Mouse (Mus musculus) right cerebral cortex, postnatal 25 days (tissue): Measurements from ENCODE around the gene Col4a2.
A peak's percentile ranks its signal among the peaks of the same experiment; 100 is the strongest.

Experiments used
- DNase-seq: peaks from one replicate; pipeline ENCODE4 v3.0.0; 2022

Gene Col4a2

DNA sequence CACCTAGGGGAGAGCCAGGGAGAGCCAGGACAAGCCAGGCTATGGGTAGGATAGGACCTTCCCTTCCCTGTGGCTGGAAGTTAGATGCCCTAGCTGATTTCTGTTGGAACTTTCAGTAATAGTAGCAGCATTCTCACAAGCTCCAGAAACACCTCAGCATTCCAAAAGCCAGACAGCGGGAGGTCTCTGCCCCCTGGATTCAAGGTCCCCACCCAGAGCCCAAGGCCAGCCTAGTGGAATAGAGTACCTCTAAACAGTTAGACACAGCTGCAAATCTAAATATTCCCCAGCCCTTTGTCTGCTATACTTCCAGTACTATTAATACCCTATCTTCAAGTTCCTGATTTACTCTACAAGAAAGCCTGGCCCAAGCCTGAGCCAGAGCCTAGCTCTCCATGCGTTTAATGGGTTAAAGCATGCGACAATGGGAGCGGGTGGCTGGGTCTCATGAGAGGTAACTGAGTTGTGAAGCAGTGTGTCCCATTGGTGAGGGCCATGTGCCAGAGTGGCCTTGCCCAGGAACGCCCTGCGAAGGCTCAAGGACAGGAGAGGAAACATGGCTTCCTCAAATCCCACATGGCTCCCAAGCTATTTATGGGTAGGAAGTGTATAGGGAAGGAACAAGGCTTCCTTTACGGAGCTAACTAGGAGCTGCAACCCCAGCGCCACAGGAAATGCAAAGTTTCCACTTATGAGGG is 15.3 kb upstream of the Col4a2 start:
- DNase-seq: no peak

DNA sequence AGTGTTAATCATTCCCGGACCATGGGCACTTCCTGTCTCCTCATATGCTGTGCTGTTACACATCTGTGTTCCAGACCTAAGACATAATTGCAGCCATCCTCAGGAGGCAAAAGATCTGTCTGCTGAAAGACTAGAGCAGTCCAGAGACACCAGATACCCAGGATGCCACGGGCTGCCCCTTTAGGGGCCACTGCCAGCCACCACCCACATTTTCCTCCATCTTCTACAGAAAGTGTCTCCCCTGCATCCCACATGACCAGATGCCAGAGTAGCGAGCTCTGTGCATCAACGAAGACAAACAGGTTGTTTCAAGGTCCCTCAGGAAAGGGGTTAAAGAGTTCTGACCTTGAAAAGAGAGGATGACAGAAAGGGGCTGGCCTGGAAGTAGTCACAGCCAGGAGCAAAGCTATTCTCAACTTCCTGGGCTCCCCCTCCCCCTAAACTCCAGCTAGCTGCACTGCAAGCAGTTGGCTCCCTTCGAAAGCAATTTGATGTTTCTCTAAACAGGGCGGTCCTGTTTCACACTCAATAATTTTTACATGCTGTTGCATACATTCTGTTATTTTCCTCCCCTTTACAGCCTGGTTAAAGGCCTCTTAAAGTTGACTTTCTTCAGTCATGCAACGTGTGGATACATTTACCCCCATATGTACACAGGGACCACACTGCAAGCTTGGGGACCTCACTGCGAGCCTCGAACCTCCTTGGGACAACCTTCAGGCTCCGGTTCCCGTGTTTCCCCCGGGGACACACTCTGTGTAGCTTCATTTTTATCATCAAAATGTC is 13.9 kb upstream of the Col4a2 start:
- DNase-seq: no peak

DNA sequence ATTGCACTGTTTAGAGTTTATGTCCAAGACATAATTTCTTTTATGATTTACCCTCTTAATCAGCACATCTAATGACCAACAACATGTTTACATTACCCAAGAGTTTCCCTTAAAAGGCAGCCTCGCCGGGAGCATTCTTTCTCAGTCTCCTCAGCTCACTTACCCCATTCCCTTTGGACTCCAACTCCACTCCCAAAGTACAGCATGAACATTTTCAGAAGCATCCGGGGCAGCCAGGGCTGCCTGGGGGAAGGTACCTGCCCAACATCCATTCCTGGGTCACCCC is 13.3 kb upstream of the Col4a2 start:
- no peak for DNase-seq

DNA sequence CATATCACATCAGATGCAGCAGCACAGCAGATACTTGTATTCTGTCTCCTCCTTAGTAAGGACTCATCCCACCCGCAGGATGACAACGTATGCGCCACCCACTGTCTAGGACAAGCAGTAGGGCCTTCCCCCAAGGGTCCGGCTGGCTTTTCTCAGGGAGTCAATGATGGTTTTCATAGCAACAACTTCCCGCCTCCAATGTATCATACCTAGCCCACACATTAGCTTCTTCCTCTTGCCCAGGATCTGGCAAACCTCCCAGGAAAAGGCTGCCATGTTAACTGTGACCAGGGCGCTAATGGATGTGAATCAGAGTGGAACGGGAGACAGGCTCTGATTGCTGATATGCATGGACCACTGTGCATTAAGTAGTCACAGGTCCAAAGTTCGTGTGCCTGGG is 12.2 kb upstream of the Col4a2 start:
- peak; percentile 11 for DNase-seq

DNA sequence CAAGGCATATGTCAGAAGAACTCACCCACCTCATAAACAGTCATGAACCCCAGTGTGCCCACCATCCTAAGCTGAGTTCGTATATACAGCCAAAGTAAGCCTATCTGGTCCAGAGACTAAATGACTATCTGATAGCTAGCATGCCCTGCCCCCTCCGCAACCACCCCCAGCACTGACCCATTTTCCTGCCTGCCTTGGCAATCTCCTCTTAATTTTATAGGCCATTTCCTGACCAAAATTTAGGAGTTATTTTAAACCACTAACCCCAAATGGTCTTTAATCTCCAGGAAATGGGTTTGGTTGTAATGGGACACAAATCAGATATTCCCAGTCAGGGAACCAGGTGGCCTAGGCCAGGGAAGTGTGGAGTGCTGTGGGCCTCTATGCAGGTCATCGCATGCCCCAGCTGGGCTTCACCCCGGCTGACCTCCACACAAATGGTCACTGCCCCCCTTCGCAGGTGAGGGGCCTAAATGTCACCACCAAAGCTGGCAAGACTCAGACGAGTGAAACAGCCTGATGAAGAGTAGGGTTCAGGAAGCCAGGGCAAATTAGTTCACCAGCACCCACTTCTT is 8.5 kb upstream of the Col4a2 start:
- DNase-seq: no peak

DNA sequence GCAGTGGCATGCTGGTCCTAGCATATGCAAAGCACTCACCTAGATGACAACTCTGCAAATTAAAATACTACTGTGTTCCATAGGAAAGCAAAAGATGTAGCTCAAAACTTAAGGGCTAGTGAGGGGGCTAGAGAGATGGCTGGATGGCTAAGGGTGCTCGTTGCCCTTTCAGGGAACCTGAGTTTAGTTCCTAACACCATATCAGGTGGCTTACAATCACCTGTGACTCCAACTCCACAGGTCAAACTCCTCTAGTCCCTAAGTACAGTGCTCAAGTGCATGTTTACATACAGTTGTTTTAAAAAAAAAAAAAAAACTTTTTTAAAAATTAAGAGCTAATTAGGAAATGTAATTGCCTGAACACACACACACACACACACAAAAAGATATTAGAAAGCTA is 7.1 kb upstream of the Col4a2 start:
- no peak for DNase-seq

DNA sequence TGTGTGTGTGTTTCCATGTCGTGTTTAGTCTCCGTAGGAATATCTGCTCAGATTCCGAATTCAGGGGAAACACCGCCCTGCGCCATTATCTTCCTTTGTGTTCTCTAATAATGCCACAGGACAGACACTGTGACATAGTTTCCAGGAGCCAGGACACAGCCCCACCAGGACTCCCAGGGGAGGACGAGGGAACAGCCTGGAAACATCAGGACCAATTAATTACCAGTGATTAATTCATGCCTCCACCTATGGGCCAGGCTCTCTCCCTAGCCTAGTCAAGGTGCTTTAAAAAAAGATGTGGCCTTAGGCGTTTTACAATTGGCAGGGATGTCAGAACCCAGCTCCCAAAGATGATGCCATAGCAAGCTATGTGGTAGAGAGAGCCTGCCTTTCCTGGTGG is 5.2 kb upstream of the Col4a2 start:
- DNase-seq: no peak

DNA sequence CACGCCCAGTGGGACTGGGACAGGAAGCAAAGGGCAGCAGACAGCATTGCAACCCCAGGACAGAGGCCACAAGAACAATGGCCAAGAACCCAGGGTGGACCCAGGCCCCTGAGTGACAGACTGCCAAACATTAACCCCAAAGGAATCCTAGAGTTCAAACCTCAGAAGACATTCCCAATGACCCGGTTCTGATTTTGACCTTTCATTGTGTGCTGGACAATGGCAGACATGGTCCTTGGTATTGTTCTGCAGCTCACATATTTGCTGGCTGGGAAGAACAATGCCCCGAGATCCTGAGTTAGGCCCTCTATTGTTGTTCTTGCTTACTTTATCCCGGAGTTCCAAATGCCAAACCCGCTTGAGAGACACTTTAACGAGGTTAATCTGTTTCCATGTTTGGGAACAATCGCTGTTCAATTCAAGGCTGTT is 4.0 kb upstream of the Col4a2 start:
- no peak for DNase-seq

DNA sequence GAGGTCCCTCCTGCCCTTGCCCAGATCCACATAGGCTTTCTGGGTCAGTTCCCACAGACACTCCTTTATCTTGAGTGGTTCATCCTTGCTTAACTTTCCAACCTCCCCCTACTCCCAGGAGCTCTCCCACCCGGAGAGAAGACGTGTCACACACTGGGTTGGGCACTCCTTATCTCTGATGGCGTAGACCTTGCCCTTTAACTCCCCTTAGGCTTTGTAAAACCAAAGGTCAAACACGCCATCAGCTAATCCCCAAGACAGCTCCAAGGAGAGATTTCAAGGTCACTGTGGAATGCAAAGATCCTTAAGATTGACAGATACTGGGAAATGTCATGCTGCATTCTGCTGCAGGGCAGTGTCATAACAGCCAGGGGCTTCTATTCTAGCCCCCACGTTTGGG is 3.4 kb upstream of the Col4a2 start:
- no peak for DNase-seq

DNA sequence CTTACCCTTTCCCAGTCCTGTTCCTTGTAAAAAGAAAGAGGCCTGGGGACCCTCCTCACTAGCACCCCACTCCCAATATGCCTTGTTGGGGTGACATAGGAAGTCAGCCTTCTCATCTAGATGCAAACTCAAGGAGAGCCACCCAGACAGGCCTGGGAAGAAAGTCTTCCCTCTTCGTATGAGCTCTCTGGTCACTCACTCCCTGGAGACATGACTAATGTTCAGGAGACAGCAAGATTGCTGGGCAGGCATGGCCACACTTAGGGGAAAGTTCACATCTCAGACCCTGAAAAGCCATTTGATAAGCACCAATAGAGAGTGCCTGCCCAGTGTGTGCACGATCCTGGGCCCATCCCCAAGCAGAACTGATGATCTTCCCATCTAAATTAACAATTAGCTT is 2.6 kb upstream of the Col4a2 start:
- no peak for DNase-seq

DNA sequence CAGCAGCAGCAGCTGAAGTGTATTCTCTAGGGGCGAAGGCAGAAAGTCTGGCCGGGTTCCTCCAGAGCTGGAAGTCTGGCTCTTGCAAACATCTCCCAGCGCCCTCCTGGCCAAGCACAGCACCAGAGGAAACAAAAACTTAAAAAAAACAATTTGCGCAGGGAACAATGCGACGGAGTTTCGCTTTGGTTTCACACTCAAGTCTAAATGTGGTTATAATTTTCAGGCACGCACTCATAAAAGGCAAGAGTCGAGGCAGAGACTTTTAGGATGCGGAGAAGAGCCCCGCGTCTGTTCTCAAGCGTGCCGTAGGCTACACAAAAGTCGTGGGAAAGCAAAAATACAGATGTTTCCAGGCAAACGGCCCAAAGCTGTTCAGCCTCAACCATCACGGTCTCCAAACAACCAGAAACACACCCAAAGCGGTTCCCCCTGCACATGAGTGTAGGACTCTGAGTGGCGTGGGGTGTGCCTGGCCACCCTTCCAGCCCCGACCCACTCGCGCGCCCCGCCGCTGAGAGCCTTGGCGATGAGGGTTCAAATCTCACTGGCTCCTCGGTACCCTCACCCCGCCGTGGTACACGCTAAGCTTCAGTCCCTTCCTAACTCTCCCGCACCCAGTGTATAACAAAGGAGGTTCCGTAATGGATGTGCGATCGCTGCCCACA is 790 bp upstream of the Col4a2 start:
- peak; percentile 19 for DNase-seq

DNA sequence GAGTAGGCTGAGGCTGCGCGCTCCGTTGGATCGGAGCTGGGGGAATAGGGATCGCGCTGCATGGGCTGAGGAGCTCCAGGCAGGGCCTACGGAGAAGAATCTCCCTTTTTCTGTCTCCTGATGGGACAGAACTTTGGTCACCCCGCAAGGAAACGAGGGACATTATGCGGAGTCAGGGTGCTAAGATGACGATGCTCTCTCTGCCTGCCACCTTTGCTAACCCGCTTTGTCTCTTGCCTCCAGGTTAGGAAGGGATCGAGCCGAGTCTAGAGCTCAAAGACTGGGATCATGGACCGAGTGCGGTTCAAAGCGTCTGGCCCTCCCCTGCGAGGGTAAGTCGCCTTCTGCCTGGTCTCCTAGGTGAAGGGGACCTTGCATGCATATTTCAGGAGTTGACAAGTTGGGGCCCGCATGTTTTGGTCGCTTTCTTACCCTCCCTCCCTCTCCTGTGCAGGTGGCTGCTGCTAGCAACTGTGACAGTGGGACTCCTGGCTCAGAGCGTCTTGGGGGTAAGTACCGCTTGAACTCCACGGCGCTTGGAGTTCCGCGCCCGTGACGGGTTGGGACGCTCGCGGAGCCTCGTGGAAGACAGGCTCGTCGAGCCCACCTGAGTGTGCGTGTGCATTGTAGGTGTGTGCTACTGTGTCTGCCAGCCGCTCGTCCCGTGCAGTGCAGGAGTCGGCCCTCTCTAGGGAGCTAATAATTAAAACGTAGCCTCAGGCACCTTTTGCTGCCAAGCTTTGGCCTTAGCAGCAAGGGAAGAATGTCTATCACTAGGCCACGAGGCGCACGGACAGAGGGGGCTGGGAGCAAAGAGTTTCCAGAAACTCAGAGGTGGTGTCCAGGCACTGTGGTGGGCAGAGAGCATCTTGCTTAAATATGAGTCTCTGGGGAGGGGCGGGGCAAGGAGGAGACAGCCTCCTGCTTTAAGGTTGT is 839 bp downstream of the Col4a2 start:
- DNase-seq: peak; percentile 45

DNA sequence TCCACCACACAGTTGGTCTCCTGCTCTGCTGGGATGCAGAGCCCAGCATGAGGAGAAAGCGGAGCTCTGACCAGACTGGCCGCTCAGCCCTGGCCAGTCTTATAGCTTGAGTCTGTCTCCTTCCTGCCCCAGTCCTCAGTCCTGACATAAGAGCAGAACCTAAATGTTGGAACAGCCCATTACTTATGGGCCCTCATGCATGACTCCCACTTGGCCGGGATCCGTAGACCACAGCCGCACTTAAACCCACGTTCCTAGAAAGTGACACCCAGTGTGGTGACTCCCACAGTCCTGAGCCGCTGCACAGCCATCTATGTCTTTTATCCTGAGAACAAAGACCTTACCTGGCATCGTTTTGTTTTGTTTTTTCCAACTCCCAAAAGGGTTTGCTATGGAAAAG is 2.0 kb downstream of the Col4a2 start:
- DNase-seq: no peak

DNA sequence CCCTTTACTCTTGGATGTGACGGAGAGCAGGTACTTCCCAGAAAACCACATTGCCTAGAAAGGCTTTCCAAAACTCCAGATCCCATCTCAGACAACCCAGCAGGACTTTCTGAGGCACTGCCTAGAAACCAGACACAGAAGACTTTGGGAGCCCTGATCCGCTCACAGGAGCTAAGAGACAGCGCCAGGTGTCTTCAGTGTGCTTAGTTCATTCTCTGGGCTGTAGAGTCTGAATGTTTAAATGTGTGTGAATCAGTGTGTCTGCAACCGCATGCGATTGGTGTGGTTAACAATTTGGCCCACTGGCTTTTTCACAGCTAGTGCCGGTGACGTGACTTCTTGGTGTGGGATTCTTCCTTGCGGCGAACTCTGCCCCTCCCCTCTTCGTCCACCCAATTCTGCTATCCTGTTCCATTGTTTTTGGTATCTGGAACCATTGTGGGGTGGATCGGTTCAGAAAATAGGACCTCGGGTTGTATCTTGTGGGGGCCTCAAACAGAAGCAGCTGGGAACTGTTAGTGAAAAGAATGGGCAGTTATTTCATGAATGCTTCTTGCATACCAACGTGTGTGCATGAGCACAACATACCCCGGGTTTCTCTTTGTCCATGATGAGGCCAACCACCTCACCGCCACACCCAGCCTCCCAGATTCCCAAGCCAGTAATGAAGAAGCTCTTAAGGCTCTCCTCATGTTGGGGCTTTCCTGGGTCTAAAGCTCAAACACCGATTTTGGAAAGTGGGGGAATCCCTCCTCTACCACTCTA is 2.8 kb downstream of the Col4a2 start:
- DNase-seq: no peak

DNA sequence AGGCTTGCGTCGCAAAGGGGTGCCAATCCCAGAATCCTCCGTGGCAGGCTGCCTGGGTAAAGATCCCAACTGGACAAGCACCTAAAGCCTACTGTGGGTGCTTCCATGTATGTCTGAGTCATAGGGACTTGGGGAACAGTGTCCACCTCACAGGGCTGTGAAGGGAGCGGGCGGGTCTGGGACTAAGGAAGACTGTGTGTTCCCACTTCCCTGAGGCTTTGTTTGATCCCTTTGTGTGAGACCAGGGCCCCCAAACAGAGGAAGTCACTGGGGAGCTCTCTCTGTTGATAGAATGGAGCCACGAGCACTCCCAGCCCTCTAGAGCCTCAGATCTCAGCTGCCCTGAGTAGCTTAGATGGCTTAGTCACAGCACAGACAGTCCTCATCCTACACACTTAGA is 3.5 kb downstream of the Col4a2 start:
- DNase-seq: no peak

DNA sequence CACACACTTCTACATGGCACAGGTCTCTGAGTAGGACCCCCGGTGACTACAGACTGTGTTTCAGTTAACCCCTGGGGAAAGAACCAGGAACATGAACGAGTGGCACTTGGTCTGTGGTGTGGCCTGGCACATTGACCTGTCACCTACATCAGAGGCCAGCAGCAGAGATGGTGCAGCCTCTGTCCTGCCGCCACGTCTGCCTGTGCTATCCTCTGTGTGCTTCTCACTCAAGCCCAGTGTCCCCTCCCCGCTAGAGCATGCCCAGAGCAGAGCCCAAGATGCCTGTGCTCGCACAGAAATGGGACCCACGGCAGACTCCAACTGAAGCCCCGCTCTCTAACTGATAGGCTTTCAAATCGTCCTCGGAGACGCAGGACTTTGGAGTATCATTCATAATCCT is 6.8 kb downstream of the Col4a2 start:
- no peak for DNase-seq

DNA sequence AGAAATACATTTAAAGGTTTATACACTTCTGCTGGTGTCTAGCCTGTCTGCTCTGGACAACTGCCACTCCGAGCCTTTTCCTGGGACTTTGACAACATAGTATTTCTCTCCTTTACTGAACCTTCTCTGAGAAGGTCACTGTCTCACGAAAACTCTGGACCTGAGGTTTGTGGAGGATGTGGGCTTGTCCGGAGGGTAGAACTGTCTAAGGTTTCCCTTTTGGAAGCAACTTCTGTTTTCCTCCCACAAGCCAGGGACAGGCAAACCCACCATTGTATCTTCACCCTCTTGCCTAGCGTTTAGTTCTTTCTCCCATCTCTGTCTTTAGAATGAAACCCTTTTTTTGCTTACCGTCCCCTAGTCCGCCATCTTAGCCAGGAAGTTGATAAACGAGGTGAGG is 9.2 kb downstream of the Col4a2 start:
- DNase-seq: no peak

DNA sequence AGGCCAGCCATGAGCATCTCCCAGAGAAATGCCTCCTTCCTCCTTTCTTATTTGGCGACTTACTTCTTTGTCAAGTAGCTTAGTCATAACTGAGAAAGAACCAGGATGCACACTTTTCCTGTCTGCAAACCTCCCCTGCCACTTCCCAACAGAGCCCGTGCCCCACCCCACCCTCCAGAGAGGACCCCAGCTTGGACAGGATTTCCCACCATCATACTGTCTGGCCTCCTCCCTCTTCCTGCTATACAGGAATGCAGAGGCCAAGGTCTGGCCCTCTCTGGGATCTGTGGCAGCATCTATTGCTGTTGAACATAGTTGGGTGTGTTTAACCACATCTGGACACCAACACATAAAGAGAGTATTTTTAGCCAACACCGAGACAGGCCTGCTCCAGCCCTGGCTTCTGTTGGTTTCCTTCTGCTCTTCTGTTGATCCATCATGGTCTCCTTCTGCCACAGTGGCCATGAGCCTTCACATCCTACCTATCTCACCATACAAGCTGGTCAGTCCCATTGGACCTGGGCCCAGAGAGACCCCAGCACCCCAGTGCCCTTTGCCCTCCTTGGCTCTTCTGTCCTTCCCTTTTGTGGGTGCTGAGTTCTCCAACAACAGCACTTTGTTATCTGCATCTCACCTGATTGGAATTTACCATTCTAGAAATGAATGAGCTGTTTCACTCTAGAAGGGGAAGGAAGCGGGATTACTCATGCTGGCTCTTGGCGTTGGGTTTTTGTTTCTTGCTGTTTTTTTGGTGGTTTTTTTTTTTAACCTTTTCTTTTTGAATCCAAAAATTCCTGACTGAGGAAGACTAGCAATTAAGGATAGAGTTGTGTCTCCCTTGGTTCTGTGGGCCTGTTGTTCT is 10.3 kb downstream of the Col4a2 start:
- DNase-seq: no peak

DNA sequence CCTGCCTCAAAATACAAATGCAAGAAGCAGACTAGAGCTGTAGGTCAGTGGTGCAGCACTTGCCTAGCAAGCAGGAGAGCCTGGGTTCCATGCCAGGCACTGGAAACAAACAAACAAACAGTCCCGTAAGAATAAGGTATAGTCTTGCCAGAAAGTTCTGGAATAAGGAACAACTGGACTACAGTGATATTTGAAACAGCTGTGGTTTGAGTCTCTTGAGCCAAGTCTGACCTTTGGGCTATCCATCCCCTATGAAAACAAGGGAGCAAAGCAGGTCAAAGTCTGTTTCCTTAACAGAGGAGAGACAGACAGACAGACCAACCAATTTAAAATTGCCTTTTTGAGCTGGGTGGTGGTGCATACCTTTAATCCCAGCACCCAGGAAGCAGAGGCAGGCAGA is 11.1 kb downstream of the Col4a2 start:
- DNase-seq: no peak

DNA sequence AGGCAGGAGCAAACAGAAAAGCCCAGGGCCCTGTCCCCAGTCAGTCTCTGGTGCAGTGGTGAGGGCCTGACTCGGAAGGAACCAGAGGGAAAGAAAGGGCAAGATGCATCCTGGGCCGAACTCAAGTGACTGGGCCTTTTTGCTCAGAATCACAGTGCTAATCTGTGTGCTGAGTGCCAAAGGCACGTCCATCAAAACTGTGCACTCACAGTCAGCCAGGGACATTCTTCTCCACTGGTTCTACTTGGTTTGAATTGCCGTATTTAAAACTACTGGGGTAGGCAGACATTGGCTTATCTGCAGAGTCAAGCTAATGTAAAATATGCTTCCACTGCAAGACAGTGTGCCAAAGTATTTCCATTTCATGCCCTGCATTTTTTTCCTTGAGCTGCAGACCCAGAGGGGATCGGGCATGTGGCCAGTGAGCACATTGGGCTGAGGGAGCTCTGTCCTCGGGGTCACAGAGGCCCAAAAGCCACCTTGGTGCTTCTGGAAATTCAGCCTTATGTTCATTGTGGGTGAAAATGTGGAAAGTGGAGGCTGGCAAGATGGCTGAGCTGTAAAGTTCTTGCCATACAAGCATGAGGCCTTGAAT is 12.3 kb downstream of the Col4a2 start:
- no peak for DNase-seq

DNA sequence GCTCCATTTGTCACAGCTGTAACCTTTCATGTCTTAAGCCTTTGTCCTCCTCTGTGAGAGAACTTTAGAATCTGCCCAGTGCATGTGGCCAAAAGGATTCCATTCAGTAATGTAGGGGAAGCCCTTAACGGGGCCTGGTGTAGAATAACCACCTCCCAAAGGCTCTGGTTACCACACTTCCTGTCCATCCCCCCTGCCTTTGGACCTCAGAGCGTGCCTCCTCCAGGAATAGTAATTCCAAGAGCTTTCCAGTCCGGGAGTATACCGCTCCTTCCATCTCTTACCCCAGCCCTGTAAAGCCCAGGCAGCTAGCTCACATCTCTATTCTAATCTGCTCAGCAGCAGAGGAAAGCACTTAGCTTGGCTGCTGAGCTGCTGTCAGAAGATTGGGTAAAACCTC is 14.7 kb downstream of the Col4a2 start:
- DNase-seq: no peak
